Mouse (Mus musculus) CH12.LX (cell line): ENCODE measurements around the gene Ireb2. TPM values are rescaled to one million over a fixed set of nuclear protein-coding genes. Genes with fewer than 3 reads are reported as not detected.

Experiments
- DNase-seq: peaks from one replicate; pipeline ENCODE4 v3.0.0-alpha.2; 2013; ENCODE audit errors: extremely low read depth
- H3K27ac ChIP-seq: 2 replicates; pipeline ENCODE4 v1.5.1; 2012; ENCODE audit warnings: low read depth, mild to moderate bottlenecking, control low read depth, moderate library complexity; ENCODE audit not compliant: insufficient read depth
- H3K27me3 ChIP-seq: replicated peaks from 2 replicates; pipeline ENCODE3; 2012; ENCODE audit warnings: inconsistent platforms
- H3K36me3 ChIP-seq, 2 experiments: replicated peaks in 1 of 2; 2 replicates each; pipeline versions ENCODE3 to v1.6.1; 2012; ENCODE audit warnings: inconsistent platforms in 1 of 2, low read length in 1 of 2, mild to moderate bottlenecking in 1 of 2, mixed read lengths in 1 of 2, moderate library complexity in 1 of 2; ENCODE audit not compliant: control insufficient read depth in 1 of 2, insufficient read depth in 1 of 2
- H3K4me1 ChIP-seq, 2 experiments: 2 replicates each; pipeline ENCODE4 v1.6.1; 2012; ENCODE audit warnings: inconsistent platforms in 1 of 2, moderate library complexity in 1 of 2; ENCODE audit not compliant: insufficient read depth in 2 of 2, control insufficient read depth in 1 of 2
- H3K4me2 ChIP-seq: 2 replicates; pipeline ENCODE4 v1.6.1; 2012; ENCODE audit warnings: low read depth, mild to moderate bottlenecking, control low read depth; ENCODE audit not compliant: poor library complexity, insufficient read depth, severe bottlenecking
- H3K4me3 ChIP-seq, 3 experiments: fragments of 150-350 bp in 1 of 3; sonication (generic) in 1 of 3; replicated peaks in 1 of 3; 2 replicates each; pipeline versions ENCODE3 to v1.5.1; 2011 to 2012; ENCODE audit warnings: low read depth in 2 of 3, low read length in 2 of 3, mild to moderate bottlenecking in 2 of 3, moderate library complexity in 2 of 3, control low read depth in 1 of 3, improper control_type of control experiment in 1 of 3, inconsistent platforms in 1 of 3, mixed read lengths in 1 of 3; ENCODE audit not compliant: poor library complexity in 1 of 3
- H3K79me2 ChIP-seq: replicated peaks from 2 replicates; pipeline ENCODE4 v1.6.1; 2012; ENCODE audit warnings: mild to moderate bottlenecking, moderate library complexity; ENCODE audit not compliant: control insufficient read depth, poor library complexity, insufficient read depth, severe bottlenecking; ENCODE audit errors: extremely low read depth
- H3K9ac ChIP-seq: 2 replicates; pipeline ENCODE4 v1.6.1; 2012; ENCODE audit warnings: low read depth, mild to moderate bottlenecking, control low read depth, moderate library complexity; ENCODE audit not compliant: insufficient read depth
- H3K9me3 ChIP-seq: replicated peaks from 2 replicates; pipeline ENCODE3; 2012; ENCODE audit warnings: low read length, inconsistent platforms, mixed read lengths
- CHD1 ChIP-seq: IDR thresholded peaks from 2 replicates; pipeline ENCODE4 v1.6.1; 2012; ENCODE audit warnings: low read depth, low read length, improper control_type of control experiment, inconsistent platforms
- CHD2 ChIP-seq: IDR thresholded peaks from 2 replicates; pipeline ENCODE4 v1.6.1; 2011; ENCODE audit warnings: low read length, improper control_type of control experiment
- CTCF ChIP-seq, 2 experiments: IDR thresholded peaks in 1 of 2; conservative IDR thresholded peaks in 1 of 2; 2 replicates each; pipeline ENCODE4 v1.5.1; 2011 to 2012; ENCODE audit warnings: low read depth in 2 of 2, low read length in 2 of 2, improper control_type of control experiment in 1 of 2, inconsistent platforms in 1 of 2, mild to moderate bottlenecking in 1 of 2, moderate library complexity in 1 of 2
- ELF1 ChIP-seq: IDR thresholded peaks from 2 replicates; pipeline ENCODE4 v1.6.1; 2014; ENCODE audit warnings: low read depth, mild to moderate bottlenecking, inconsistent platforms, low read length, improper control_type of control experiment
- EP300 ChIP-seq: IDR thresholded peaks from 2 replicates; pipeline ENCODE4 v1.6.1; 2011; ENCODE audit warnings: low read length, improper control_type of control experiment
- GABPA ChIP-seq: IDR thresholded peaks from 2 replicates; pipeline ENCODE4 v1.6.1; 2012; ENCODE audit warnings: low read depth, low read length, improper control_type of control experiment, inconsistent platforms; ENCODE audit not compliant: insufficient replicate concordance
- JUN ChIP-seq: IDR thresholded peaks from 2 replicates; pipeline ENCODE4 v1.6.1; 2011; ENCODE audit warnings: low read depth, mild to moderate bottlenecking, low read length, improper control_type of control experiment, moderate library complexity; ENCODE audit not compliant: insufficient read depth
- MAZ ChIP-seq: IDR thresholded peaks from 2 replicates; pipeline ENCODE4 v1.6.1; 2012; ENCODE audit warnings: low read depth, mild to moderate bottlenecking, inconsistent platforms, low read length, improper control_type of control experiment, moderate library complexity
- POLR2A ChIP-seq: IDR thresholded peaks from 2 replicates; pipeline ENCODE4 v1.6.1; 2011; ENCODE audit warnings: low read depth, mild to moderate bottlenecking, improper control_type of control experiment, low read length
- SIN3A ChIP-seq: IDR thresholded peaks from 2 replicates; pipeline ENCODE4 v1.6.1; 2012; ENCODE audit warnings: low read length, improper control_type of control experiment, inconsistent platforms
- SMC3 ChIP-seq: IDR thresholded peaks from 2 replicates; pipeline ENCODE4 v1.6.1; 2011; ENCODE audit warnings: low read depth, low read length, improper control_type of control experiment
- TCF12 ChIP-seq: IDR thresholded peaks from 2 replicates; pipeline ENCODE4 v1.6.1; 2014; ENCODE audit warnings: low read depth, mild to moderate bottlenecking, inconsistent platforms, low read length, improper control_type of control experiment
- USF1 ChIP-seq: IDR thresholded peaks from 2 replicates; pipeline ENCODE4 v1.6.1; 2014; ENCODE audit warnings: low read depth, mild to moderate bottlenecking, inconsistent platforms, low read length, improper control_type of control experiment
- USF2 ChIP-seq: conservative IDR thresholded peaks from 2 replicates; pipeline ENCODE4 v1.6.1; 2011; ENCODE audit warnings: low read depth, low read length, improper control_type of control experiment
- ZC3H11A ChIP-seq: IDR thresholded peaks from 2 replicates; pipeline ENCODE4 v1.6.1; 2012; ENCODE audit warnings: low read depth, mild to moderate bottlenecking, inconsistent platforms, low read length, improper control_type of control experiment
- ZKSCAN1 ChIP-seq: IDR thresholded peaks from 2 replicates; pipeline ENCODE4 v1.6.1; 2012; ENCODE audit warnings: low read depth, inconsistent platforms, low read length, improper control_type of control experiment, borderline replicate concordance
- ZMIZ1 ChIP-seq: IDR thresholded peaks from 2 replicates; pipeline ENCODE4 v1.6.1; 2012; ENCODE audit warnings: low read depth, mild to moderate bottlenecking, inconsistent platforms, low read length, improper control_type of control experiment
- dilution Hi-C: fragments of 300-500 bp; cut with MboI; formaldehyde crosslinking; loops from 2 replicates; pipeline ENCODE4 v1.14.3; 2020; ENCODE audit warnings: low sequenced_read_pairs; ENCODE audit not compliant: extremely low pct_unique_long_range_greater_than_20kb, extremely low pct_ligation_motif_present
- in situ Hi-C: fragments of 300-500 bp; cut with MboI; formaldehyde crosslinking; loops from 3 replicates; pipeline ENCODE4 v1.14.3; 2019; ENCODE audit warnings: low sequenced_read_pairs, low pct_ligation_motif_present, low pct_unique_long_range_greater_than_20kb, mixed read lengths
- polyA plus RNA-seq: library from polyadenylated mRNA; unstranded; fragments of >175 nt; gene quantifications from 2 replicates; pipeline ENCODE4 v1.2.1, GENCODE M21; 2012; ENCODE audit warnings: low read depth; ENCODE audit not compliant: insufficient read length
- total RNA-seq, 2 experiments: library from RNA; depleted of rRNA; stranded (reverse); fragments of 300-350 nt in 1 of 2; fragments of >200 nt in 1 of 2; gene quantifications; 2 replicates each; pipeline ENCODE4 v1.2.3; 2012 to 2014

Ireb2 gene
- total and polyA plus RNA-seq, 3 experiments, result 15.0 to 39.8 (median 37.6) TPM

GRCm38 (mm10) chr9:54944467-54944866 lies 80.9 kb downstream of the Ireb2 start:
- H3K4me3 ChIP-seq, result no peak overlapping the region
- no peak for DNase-seq
- H3K9me3 ChIP-seq, result no peaks in the 10 kb centered on the region
- dilution Hi-C loops (no loop called here), in situ Hi-C loops (no loop called here)
- no peaks in the 10 kb centered on the region for H3K36me3 ChIP-seq
- H3K27me3 ChIP-seq, result no peaks in the 10 kb centered on the region
- TF ChIP-seq USF2 (no peak), CHD1 (no peak), GABPA (no peak), ZMIZ1 (no peak), EP300 (no peak), SMC3 (peak; percentile 40), CTCF (conservative IDR thresholded peaks at IDR 0.05 in 1 of 2, IDR thresholded peaks at IDR 0.05 in 1 of 2; ENCODE audit: low read depth in 2 of 2, low read length in 2 of 2) (peak in 1 of 2 experiments; percentile 36; a peak in 2 of 4 replicates)
- H3K4me2 ChIP-seq, result no peak overlapping the region
- H3K4me1 ChIP-seq, result 0 out of 4 replicates have a peak, but pooled peaks cover 0 to under 1% of the 10 kb centered on the region in 2 experiments
- no peaks in the 10 kb centered on the region for H3K79me2 ChIP-seq
- no peak overlapping the region for H3K9ac ChIP-seq
- no peak overlapping the region for H3K27ac ChIP-seq

- Histone ChIP-seq H3K9ac (no peak overlapping the region), H3K27ac (no peak overlapping the region), H3K4me3 (no peak overlapping the region), H3K4me2 (no peak overlapping the region), H3K9me3 (no peaks in the 10 kb centered on the region), H3K4me1 (peaks cover 0 to 6% of the 10 kb centered on the region in 2 experiments; a peak in 1 of 4 replicates), H3K27me3 (no peaks in the 10 kb centered on the region), H3K36me3 (no peaks in the 10 kb centered on the region), H3K79me2 (peaks cover 2% of the 10 kb centered on the region)
- dilution Hi-C loops, result no loop called here
- in situ Hi-C loops, result no loop called here
- TF ChIP-seq JUN, result no peak
- no peak for TF ChIP-seq EP300
- no peak for TF ChIP-seq ELF1
- no peak for TF ChIP-seq SIN3A
- TF ChIP-seq MAZ, result no peak
- TF ChIP-seq ZKSCAN1, result no peak
- TF ChIP-seq CHD2, result no peak
- no peak for TF ChIP-seq TCF12
- TF ChIP-seq USF1, result no peak
- no peak for TF ChIP-seq POLR2A
- TF ChIP-seq ZC3H11A, result no peak
- no peak for TF ChIP-seq USF2
- no peak for DNase-seq
Observed at GRCm38 (mm10) chr9:54946256-54946655, 82.7 kb downstream of the Ireb2 start.
